Mouse (Mus musculus) cerebellum, postnatal 14 days (tissue): ENCODE measurements at regions not wholly inside any gene's neighbourhood (a gene's known extent, or its start where the extent isn't known, plus 50 kb on each side); places are given as distances from the start of the nearest gene placed in this dataset.

ENCODE experiments used
- DNase-seq, 2 experiments: peaks; one replicate each; pipeline ENCODE4 v3.0.0; 2021; ENCODE audit warnings: mixed read lengths in 2 of 2

DNA sequence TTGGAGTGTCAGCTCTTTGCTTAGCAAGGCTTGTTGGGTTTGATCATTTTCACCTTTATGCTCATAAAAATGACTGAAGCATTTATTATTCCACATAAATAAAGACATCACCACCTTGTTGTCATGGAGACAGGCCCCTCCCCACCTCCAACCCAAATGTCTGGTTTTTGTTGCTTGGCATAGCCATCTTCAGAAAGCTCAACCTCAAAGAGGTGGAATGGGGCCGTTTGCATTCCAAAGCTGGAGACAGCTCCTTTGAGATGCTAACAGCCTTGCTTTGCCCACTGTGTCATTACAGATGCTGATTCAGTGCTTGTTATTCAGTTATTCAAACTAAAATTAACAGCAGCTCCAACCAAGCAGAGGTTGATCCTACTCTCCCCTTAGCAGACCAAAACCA, 51.9 kb upstream of the Lgalsl start:
- DNase-seq: no peak

DNA sequence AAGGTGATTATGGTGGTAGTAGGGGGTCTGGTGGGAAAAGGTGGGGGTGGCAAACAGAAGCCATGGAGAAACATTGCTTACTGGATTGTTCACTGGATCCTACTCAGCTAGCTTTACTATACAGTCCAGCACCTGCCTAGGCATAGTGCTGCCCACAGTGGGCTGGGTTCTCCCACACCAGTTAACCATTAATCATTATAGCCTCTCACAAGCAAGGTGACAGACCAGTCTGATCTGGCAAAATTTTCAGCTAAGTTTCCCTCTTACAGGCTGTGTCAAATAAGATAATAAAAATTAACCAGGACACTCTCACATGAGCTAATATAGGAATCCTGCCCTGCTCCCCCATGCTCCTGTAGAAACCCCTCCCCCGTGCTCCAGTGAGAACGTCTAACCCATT, 53.1 kb upstream of the Lgalsl start:
- no peak for DNase-seq

DNA sequence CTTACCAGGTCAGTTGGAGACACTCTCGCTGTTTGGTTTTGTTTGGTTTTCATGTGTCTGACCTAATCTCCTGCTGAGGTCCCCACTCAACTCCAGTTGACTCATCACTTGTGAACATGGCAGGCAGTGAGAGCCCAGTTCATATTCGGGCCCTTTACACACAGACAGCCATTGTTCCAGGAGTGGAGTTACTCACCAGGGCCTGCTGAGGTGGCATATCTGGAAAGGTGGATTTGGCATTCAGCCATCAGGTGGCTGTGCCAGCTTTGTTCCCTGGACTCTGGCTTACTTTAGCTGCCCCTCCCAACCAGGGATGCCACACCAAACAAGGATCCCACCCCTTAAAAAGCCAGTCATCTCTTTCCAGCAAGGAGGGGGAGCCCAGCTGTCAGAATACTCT, 56.2 kb upstream of the Lgalsl start:
- no peak for DNase-seq

DNA sequence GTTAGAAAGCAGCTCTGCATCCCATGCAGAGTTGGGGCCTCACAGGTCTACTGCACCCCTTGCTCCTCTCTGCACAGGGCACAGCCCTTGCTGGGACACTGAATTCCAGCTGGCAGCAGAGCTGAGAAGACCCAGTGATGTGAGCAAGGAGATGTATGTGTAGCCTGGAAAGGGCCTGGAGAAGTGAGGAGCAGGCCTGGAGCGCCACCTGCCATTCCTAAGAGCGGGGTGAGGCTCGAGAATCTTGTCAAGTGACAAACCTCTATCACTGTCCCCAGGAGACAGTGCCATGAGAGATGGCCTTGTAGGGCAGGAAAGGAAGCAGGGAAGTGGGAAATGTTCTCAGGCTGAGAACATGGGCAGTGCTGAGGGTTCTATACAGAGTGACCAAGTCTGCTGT, 59.6 kb upstream of the Lgalsl start:
- no peak for DNase-seq

DNA sequence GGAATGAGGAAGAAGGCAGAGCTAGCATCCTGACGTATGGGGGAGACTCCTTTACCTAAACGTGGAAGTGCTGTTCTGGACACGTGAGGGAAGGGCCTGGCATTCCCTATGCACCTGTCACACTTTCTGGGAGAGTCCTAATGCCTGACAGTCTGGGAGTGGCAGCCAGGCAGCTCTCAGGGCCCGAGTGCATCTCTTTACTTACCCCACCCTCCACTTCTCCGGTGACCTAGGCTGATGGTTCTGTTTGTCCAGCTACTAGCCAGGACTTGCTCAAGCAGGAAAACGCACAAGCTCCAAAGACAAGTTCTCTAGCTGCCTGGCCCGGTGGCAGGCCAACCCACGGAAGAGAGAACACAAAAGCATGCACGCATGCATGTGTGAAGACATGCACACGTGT, 60.9 kb upstream of the Lgalsl start:
- DNase-seq: no peak

DNA sequence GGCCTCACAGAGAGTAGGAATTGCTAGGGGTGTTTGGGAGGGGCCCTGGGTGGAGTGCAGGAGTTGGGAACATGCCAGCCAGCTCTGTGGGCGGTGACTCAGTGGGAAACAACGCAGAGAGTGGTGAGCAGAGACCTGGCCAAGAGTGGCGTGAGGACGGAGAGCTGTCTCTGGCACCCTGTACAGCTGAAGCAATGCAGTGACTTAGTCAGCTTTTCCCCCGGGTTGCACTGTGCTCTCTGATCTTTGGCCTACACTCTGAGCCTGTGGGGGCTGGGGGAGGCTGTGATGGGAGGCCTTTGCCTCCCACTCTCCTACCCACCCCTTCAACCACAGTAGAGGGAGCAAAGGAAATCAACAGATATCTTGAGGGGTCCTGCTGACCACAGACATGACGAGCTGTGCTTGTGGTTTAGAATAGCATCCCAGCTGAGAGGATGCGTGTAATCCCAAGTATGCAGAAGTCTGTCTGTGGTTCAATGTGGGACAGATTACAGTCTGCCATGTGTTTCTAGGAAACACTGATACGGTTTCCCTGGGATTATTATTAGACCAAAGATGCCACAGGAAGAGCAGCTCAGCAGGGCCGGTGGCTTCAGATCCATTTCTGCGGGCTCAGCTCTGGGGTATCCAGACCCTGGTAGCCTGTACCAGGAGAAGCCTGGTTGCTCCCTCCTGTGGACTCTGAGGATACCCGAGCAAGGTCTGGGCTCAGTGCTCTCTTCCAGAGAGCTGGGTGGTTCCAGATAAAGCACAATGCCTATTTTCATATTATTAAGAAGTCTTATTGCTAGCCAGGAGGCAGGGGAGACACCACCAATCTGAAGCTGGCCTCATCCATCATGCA, 65.6 kb upstream of the Lgalsl start:
- DNase-seq: peak in 1 of 2 experiments; percentile 20

DNA sequence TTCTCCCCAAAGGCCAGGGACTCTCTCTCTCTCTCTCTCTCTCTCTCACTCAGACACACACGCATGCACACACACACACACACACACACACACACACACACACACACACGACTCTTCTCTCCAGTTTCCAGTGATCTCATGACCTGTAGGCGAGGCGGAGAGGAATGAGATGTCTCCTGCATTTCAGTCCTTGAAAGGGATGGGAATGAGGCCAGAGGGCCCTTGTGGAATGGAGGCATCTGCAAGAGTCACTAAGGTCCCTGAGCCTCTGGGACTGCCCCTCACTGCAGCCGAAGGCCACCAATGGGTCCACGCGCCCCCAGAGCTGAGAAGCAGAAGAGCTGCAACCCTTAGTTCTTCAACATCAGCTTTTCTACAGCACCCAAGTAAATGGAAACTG, 66.6 kb upstream of the Lgalsl start:
- no peak for DNase-seq

DNA sequence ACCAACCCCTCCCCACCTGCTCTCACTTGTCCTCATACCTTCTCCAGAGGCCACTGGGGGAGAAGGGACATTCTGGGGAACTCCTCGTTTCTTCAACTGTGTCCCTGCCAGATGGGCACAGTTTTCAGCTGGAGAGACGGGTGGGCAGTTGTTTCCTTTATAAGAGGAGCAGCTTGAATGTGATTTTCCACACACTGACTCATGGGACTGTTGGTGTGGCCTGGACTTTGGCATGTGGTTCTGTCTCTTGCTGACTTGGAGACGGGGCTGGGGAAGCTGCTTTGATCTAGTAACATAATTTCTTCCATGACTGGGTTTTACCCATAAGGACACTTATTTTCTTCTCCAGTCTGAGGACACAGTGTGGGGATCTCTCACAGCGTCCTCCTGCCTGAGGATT, 67.7 kb upstream of the Lgalsl start:
- DNase-seq: no peak

DNA sequence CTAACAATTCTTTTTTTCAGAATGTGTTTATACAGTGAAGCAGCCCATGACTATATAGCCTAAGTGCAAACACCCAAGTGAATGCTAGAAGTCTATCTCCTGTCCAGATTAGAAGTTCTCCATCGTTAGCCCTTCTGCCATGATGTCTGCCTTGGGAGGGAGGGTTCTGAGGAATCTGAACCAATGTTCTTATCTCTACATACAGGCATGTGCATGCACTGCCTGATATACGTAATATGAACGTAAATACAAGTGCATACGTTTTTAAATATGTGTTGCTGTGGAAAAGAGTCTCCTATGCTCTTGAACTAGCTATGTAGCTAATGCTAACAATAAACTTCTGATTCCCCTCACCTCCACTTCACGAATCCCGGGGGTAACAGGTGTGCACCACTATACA, 68.9 kb upstream of the Lgalsl start:
- DNase-seq: no peak

DNA sequence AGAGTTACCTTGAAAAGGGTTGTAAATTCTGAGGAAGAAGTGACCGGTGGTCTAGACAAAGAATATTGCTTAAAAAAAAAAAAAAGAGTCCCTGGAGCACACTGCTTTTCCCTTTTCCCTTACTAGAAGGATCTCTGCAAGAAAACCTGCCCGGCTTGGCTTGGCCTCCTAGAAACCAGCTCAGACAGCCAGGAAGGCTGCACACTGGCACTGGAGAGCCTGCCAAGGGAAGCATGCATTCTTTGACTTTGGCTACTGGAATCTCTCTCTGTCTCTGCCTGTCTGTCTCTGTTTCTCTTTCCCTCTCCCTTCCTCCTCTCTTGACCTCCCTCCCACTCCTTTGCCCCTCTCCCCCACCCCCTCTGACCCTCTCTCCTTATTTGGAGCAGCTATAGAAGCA, 71.1 kb upstream of the Lgalsl start:
- DNase-seq: peak; percentile 46 to 56

DNA sequence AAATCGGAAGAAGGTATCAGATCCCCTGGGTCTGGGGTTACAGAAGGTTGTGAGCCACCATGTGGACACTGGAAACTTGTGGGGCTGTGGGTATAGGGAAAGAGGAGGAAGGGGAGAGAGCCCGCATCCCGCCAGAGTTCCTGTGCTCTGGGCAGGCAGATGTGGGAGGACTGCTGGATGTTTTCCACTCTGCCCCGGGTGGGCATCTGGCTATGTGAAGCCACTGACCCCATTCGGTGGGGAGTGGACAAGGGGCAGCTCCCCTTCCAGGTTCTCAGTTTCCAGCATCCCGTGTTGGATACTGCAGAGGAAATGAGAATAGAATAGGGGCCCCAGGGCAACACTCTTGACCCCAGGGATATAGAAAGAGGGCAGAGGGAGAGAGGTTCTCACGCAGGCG, 72.1 kb upstream of the Lgalsl start:
- no peak for DNase-seq

DNA sequence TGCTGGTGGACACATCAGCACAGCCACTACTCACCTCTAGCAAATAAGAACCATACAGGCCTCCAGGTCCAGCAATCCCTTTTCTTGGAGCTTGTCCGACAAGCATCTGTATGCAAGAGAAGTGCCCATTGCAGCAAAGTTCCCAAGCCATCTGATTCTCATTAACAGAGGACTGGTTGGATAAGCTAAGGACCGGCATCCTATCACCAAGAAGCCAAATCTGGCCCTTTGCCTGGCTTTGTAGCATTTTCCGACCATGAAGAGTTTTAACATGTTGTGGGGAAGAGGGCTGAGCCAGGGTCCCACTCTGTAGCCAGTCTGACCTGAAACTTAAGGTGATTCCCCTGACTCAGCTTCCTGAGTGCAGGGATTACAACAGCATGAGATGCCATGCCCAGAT, 77.1 kb upstream of the Lgalsl start:
- DNase-seq: no peak

DNA sequence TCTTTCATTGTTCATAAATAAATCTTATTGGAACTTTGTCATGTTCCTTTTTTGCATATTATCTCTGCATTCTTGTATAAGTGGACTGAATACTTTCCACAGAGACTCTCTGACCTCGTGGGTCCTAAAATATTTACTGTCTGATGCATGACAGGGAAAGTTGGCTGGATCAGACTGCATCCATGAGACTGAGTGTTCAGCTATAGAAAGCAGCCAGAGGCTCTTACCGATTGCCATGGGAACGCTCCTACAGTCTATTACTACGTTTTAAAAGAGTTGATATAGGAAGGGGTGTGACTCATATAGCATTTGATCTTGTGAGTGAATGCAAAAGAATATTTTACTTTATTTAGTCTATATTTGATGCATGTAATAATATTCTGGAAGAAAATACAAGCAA, 77.6 kb upstream of the Lgalsl start:
- DNase-seq: no peak

DNA sequence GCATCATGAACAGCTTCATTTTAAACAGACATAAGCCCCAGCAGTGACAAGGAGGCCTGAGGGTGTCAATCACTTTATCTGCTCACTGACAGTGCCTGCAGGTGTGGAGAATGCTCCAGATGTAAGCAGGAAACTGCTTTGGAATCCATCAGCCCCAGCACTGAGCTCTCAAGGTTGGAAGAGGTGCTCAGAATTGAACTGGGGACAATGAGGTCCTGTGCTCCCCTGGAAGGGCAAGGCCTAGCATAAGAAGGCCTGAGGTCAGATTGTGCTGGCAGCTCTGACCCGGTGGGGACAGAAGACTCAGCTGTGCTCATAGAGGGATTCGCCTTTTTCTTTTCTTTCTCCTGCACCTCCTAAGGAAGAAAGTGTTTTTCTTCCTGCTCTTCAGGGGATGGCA, 82.2 kb upstream of the Lgalsl start:
- no peak for DNase-seq

DNA sequence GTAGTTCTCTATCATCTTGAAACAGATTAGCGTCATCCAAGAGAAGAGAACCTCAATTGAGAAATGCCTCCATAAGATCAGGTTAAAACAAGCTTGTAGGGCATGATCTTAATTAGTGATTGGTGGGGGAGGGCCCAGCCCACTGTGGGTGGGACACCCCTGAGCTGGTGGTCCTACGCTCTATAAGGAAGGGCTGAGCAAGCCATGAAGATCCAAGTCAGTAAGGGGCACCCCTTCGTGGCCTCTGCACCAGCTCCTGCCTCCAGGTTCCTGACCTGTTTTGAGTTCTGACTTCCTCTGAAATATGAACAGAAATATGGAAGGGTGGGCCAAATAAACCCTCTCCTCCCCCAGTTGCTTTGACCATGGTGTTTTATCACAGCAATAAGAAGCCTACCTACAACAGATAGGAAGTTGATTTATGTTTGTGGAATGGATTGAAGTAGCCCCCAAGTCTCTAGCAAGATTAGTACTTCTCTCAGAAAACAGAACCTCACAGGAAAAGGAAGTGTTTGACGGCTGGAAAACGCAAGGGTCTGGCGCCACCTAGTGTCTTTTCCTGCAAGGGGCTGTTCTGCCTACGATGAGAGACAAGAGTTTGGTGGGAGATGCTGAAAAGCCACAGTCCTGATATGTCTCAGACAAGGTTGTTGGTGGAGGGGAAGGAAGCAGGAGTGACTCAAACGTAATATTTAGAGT, 82.9 kb upstream of the Lgalsl start:
- peak; percentile 92 to 94 for DNase-seq

DNA sequence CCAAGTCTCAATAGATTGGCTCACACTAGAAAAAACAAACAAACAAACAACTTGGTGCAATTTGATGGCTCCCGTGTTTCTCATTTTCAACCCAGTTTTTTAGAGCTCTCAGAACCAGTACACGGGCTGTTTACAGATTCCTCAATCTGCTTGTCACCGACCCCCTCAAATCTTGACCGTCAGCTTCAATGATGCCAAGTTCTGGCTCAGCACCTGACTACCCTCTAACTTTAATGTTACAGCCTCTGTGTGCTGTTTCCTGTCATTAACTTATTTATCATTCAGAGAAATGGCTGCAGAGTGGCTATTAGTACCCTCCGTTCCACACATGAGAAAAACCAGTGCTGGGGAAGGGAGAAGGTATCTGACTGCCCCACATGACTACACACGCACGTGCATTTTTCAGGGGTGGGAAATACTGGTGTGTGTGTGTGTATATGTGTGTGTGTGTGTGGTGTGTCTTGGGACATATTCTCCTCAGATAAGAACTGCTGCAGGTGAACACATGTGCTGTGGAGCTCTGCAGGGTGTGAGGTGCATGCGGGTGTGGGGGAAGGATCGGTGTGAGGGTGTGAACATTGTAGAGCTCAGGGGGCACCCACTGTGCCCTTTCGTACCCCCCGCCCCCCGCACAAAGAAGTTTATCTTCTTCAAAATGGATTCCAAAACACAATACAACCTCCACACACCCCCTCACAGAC, 83.6 kb upstream of the Lgalsl start:
- DNase-seq: no peak

DNA sequence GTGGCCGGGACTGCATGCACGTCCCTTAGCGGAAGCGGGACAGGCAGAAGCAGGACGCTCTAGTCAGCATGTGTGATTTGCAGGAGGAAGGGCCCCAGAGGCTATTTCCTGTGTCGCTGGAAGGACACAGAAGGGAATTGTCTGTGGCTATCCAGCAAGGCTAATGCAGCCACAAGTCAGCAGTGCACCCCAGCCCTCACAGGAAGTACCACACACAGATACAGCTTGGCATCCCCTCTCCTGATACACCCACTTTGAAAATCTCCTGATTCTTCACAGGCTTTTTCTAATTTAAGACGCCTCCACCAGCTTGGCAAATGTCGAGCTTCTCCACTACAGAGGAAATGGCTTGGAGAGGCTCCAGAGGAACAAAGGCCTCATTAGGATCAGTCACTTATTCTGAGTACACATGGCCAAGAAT, 84.3 kb upstream of the Lgalsl start:
- DNase-seq: peak; percentile 26 to 42

DNA sequence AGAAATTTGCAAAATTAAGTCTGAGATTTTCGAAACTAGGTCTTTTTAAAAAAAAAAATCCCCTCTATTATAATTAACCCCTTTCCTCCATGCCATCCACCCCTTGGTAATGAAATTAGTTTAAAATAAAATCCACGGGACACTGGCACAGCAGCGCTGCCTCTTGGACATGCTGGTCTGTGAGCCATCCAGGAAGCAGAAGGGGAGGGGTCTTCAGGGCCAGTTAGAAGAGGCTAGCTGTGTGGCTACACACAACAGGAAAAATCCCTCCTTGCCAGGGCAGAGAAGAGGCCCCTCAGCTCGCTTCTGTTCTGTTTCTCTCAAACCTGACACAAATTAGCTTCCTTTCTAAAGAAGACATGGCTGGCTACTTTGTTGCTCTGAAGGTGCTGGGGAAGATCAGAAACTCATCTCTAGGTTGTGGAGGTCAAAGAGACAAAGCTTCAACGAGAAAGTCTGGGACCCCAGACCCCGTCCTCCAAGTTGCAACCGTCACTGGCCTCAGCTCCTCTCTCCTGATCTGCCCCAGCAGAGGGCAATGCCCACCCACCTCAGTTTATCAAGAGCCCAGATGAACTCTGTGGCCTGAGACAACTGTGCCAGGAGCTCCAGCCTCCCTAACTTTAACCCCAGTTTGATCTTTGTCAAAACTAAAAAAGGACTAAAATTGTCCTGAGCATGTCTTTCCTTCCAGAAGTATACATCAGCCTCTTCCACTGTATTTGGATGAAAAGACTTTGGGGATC, 85.0 kb upstream of the Lgalsl start:
- DNase-seq: peak in 1 of 2 experiments; percentile 27

DNA sequence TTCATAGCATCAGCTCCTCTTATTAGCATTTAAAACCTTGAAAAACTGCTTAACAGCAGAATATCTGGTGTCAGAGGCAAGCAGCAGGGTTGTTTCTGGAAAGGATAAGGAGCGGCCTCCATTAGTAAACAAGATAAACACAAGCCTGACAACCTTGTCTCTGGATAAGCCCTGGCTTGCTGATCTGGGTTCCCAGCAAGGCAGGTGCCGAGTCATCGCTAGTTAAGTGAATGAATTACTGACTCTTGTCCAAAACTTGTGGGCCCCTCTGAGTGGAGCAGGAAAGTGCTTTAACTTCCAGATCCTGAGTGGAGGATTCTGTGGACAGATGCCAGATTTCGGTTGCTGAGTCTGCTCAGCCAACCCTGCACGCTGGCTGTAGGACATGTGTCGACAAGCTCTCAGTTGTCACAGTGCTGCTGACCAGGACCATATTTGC, 85.6 kb upstream of the Lgalsl start:
- DNase-seq: peak in 1 of 2 experiments; percentile 26

DNA sequence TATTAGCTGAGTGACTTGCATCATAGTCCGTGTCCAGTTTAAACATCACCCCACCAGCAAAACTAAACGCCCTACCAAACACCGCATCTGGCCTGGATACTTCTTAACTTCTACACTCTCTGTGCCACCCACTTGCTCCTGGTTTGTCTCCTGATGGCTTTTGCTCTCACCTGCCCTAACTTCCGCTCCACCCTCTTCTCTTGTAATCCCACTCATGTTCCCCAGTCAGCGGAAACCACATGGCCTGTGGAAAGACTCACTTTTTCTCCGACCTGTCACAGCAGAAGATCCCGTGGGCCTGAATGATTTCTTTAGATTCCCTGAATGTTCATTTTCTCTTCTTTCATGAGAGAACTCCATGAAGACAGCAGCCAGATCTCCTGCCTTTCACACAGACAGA, 86.1 kb upstream of the Lgalsl start:
- DNase-seq: no peak

DNA sequence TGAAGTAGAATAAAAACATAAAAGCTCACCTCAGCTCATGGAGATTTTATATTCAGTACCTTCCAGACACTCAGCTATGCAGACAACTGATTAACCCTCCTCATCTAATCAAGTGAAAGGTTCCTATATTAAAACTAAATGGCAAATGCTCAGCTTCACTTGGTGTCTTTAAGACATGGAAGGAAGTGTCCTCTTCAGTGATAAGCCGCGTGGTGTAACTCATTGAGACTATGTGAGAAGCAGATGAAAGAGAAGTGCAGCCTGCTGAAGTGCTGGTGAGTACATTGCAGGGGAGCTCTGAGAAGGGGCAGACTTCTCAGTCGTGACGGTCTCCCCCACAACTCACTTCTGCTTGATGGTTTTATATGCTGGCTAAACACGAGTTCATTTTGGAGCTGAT, 86.6 kb upstream of the Lgalsl start:
- DNase-seq: no peak

DNA sequence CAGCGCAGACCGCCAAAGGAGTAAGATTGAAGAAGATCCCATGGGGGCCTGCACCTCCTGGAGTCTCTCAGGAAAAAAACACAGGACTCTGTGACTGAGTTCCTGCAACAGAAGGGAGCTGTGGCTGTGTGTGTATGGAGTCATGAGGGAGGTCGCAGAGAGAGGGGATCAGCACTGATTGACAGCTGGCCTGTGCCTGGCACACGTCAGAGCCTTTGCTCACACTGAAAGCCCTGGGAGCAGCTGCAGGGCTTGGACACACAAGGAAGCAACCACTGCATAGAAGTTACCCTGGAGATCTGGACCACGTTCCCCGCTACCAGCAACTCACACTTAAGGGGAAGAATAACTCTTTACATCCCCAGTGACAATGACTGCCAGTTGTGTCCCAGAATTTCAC, 92.3 kb upstream of the Lgalsl start:
- DNase-seq: no peak

DNA sequence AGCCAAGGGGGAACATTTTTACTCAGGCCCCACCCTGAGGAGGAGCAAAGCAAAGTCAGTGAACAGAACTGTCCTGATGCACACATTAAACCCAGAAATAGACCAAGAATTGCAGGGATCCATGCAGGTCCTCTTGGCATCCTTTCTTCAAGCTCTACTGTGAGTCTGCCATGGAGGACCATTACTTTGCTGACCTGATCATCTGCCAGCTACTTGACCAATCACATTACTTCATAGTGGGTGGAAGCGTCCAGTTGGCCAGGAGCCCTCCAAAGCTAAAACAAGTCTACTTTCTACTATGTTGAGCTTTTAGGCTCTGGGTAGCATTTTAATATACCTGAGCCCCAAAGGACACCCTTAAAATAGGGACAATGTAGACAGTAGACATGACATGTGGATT, 98.6 kb upstream of the Lgalsl start:
- no peak for DNase-seq
